Mouse (Mus musculus) right cerebral cortex, postnatal 10 days (tissue): Measurements from ENCODE around the gene Lsm11.
A peak's percentile ranks its signal among the peaks of the same experiment; 100 is the strongest.
"Not testable (repeated sequence)": the region's sequence is repeated elsewhere in the genome, so short reads cannot be mapped to it uniquely, and the experiment has no call there.

Experiments used
- DNase-seq, 2 experiments: peaks; one replicate each; pipeline ENCODE4 v3.0.0; 2021; ENCODE audit warnings: low spot score in 2 of 2

Gene Lsm11

GRCm38 (mm10) chr11:45883270-45883931, 61.3 kb downstream of the Lsm11 start:
- DNase-seq, result no peak

DNA sequence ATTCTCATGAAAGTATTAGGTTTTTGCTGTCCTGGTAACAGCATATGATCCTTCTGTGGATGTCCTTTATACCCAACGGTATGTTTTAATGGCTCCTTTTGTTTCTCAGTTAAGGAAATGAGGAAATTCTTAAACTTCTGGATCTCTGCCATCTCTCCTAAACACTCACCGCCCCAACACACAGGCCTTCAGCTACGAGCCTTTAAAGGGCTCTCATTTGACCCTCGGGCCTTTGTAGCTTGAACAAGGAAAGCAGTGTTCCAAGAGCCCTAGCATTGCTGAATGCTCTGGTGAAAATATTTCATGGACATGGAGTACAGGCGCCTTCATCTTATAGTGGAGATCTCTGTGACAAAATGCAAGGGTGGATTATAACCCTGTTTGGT, 63.1 kb downstream of the Lsm11 start:
- no peak for DNase-seq

GRCm38 (mm10) chr11:45881026-45881682, 63.6 kb downstream of the Lsm11 start:
- peak; percentile 68 for DNase-seq

GRCm38 (mm10) chr11:45879366-45879765, 65.4 kb downstream of the Lsm11 start:
- not testable (repeated sequence) for DNase-seq
